Mouse (Mus musculus) layer of hippocampus, adult 9-11 months (tissue): ENCODE results near the gene Ptgir.

Experiments used
- DNase-seq: peaks from one replicate; pipeline ENCODE4 v3.0.0; 2022

Ptgir gene

GRCm38 (mm10) chr7:16906281-16906680 lies at the start of gene Ptgir:
Gene Ptgir, plus strand, starts transcription at chr7:16906490.
- DNase-seq, result no peak

- DNase-seq, result no peak
Measured at GRCm38 (mm10) chr7:16858336-16858735, 48.0 kb upstream of the Ptgir start.

- no peak for DNase-seq
Measured at GRCm38 (mm10) chr7:16859902-16860651, 46.2 kb upstream of the Ptgir start.

- no peak for DNase-seq
Measured at GRCm38 (mm10) chr7:16867488-16867887, 38.8 kb upstream of the Ptgir start.

GRCm38 (mm10) chr7:16869497-16869896 lies 36.8 kb upstream of the Ptgir start:
- DNase-seq, result peak; percentile 97

GRCm38 (mm10) chr7:16871600-16871999 lies 34.7 kb upstream of the Ptgir start:
- no peak for DNase-seq

GRCm38 (mm10) chr7:16872478-16872877 lies 33.8 kb upstream of the Ptgir start:
- no peak for DNase-seq

- DNase-seq, result no peak
Measured at GRCm38 (mm10) chr7:16873392-16873791, 32.9 kb upstream of the Ptgir start.

- peak; percentile 85 for DNase-seq
Measured at GRCm38 (mm10) chr7:16874190-16874589, 32.1 kb upstream of the Ptgir start.

GRCm38 (mm10) chr7:16874756-16875309 lies 31.5 kb upstream of the Ptgir start:
- peak; percentile 100 for DNase-seq

- DNase-seq, result no peak
Measured at GRCm38 (mm10) chr7:16875310-16875325, 31.2 kb upstream of the Ptgir start, which contains the start of gene Dact3. Gene Dact3, plus strand, starts transcription at chr7:16875317.

GRCm38 (mm10) chr7:16875326-16875725 lies 31.0 kb upstream of the Ptgir start:
- DNase-seq, result no peak

GRCm38 (mm10) chr7:16876006-16876405 lies 30.3 kb upstream of the Ptgir start:
- no peak for DNase-seq

GRCm38 (mm10) chr7:16876608-16877007 lies 29.7 kb upstream of the Ptgir start:
- no peak for DNase-seq

- DNase-seq, result no peak
Measured at GRCm38 (mm10) chr7:16877717-16878116, 28.6 kb upstream of the Ptgir start.

GRCm38 (mm10) chr7:16879796-16880547 lies 26.3 kb upstream of the Ptgir start:
- DNase-seq, result peak; percentile 83

- DNase-seq, result no peak
Measured at GRCm38 (mm10) chr7:16880615-16881014, 25.7 kb upstream of the Ptgir start.

GRCm38 (mm10) chr7:16883162-16883561 lies 23.1 kb upstream of the Ptgir start:
- no peak for DNase-seq

- DNase-seq, result no peak
Measured at GRCm38 (mm10) chr7:16884334-16884733, 22.0 kb upstream of the Ptgir start.

- DNase-seq, result no peak
Measured at GRCm38 (mm10) chr7:16885271-16885776, 21.0 kb upstream of the Ptgir start.

GRCm38 (mm10) chr7:16885905-16886304 lies 20.4 kb upstream of the Ptgir start:
- DNase-seq, result no peak

- no peak for DNase-seq
Measured at GRCm38 (mm10) chr7:16890536-16890935, 15.8 kb upstream of the Ptgir start.

- DNase-seq, result no peak
Measured at GRCm38 (mm10) chr7:16890944-16891343, 15.3 kb upstream of the Ptgir start.

GRCm38 (mm10) chr7:16891641-16892351 lies 14.5 kb upstream of the Ptgir start, which contains the start of gene Gng8:
Gene Gng8, plus strand, starts transcription at chr7:16891786.
- DNase-seq, result peak; percentile 82
